Mouse (Mus musculus) olfactory bulb, adult 2 months (tissue): ENCODE results near the gene Unc5a. TPM values are rescaled to one million over a fixed set of nuclear protein-coding genes. Genes with fewer than 3 reads are reported as not detected.

Source experiments
- H3K27ac ChIP-seq: fragments of 200-500 bp; 2 replicates; pipeline ENCODE4 v1.5.1; 2012; ENCODE audit warnings: low read depth, low read length; ENCODE audit not compliant: insufficient read depth
- H3K4me1 ChIP-seq: fragments of 200-500 bp; 2 replicates; pipeline ENCODE4 v1.6.1; 2012; ENCODE audit warnings: low read length; ENCODE audit not compliant: control insufficient read depth, insufficient read depth
- H3K4me3 ChIP-seq: fragments of 200-500 bp; 2 replicates; pipeline ENCODE4 v1.5.1; 2012; ENCODE audit warnings: mild to moderate bottlenecking, low read depth, low read length, moderate library complexity; ENCODE audit not compliant: insufficient read depth
- CTCF ChIP-seq: fragments of 200-500 bp; IDR thresholded peaks from 2 replicates; pipeline ENCODE4 v1.5.1; 2012; ENCODE audit warnings: low read depth, mild to moderate bottlenecking, low read length, moderate library complexity; ENCODE audit not compliant: insufficient read depth
- POLR2A ChIP-seq: fragments of 200-500 bp; IDR thresholded peaks from 2 replicates; pipeline ENCODE4 v1.6.1; 2012; ENCODE audit warnings: mild to moderate bottlenecking, low read depth, low read length, moderate library complexity; ENCODE audit not compliant: insufficient read depth
- WGBS: fragments of 180-500 bp; shearing (Covaris S2); methylation state at CpG from one replicate; pipeline ENCODE4 v1.1.7; 2018; 5-methylcytosine and 5-hydroxymethylcytosine counted together
- polyA plus RNA-seq: library from polyadenylated mRNA; stranded (reverse); fragments of >200 nt; gene quantifications from 2 replicates; pipeline ENCODE4 v1.2.4, GENCODE M21; 2012; ENCODE audit warnings: low replicate concordance; ENCODE audit not compliant: missing spikeins, insufficient read depth, insufficient read length

Unc5a gene
- polyA plus RNA-seq, 1 experiment: not detected

DNA sequence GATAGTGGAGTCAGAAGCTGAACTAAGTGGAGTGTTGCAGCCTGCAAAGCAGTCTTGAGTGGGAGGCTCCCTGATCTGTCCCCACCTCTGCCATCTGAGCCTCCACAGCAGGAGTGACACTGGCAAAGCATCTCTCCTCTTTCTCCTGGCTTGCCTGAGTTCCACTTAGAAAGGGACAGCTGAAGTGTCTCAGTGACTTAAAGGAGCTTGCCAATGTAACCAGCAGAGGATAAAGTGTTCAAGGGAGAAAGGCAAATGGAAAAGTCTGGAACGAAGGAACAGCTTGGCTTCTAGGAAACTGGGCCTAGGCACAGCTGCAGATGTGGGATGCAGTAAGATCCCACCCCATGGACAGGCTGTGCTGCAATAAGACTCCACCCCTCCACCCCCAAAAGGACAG lies 2.8 kb upstream of the Unc5a start:
- peaks cover 45% of the 10 kb centered on the region for H3K4me1 ChIP-seq
- 32% methylated on average over 1 of the region's 1 CpGs for WGBS
- no peak for TF ChIP-seq CTCF
- H3K27ac ChIP-seq: no peak overlapping the region
- no peak overlapping the region for H3K4me3 ChIP-seq

GRCm38 (mm10) chr13:54949592-54949991 lies 381 bp downstream of the Unc5a start:
- 1% methylated on average over 44 of the region's 44 CpGs for WGBS
- peak overlapping the region; percentile 84 for H3K4me3 ChIP-seq
- TF ChIP-seq CTCF: no peak
- no peak for TF ChIP-seq POLR2A
- H3K4me1 ChIP-seq: peaks cover 44% of the 10 kb centered on the region
- H3K27ac ChIP-seq: peak overlapping the region; percentile 82

GRCm38 (mm10) chr13:54950131-54950530 lies 920 bp downstream of the Unc5a start:
- Histone ChIP-seq H3K4me1 (peaks cover 44% of the 10 kb centered on the region), H3K27ac (no peak overlapping the region), H3K4me3 (peak overlapping the region; percentile 84)
- 4% methylated on average over 9 of the region's 9 CpGs for WGBS
- TF ChIP-seq CTCF (no peak), POLR2A (no peak)

GRCm38 (mm10) chr13:54951166-54951565 lies 2.0 kb downstream of the Unc5a start:
- 63% methylated on average over 5 of the region's 5 CpGs for WGBS
- peaks cover 48% of the 10 kb centered on the region for H3K4me1 ChIP-seq
- TF ChIP-seq CTCF (no peak), POLR2A (no peak)
- no peak overlapping the region for H3K27ac ChIP-seq
- H3K4me3 ChIP-seq: peak overlapping the region; percentile 84; the same call in 1 of the 2 replicates

GRCm38 (mm10) chr13:54954745-54955144 lies 5.5 kb downstream of the Unc5a start:
- H3K4me1 ChIP-seq: peaks cover 59% of the 10 kb centered on the region
- no peak overlapping the region for H3K27ac ChIP-seq
- WGBS: 81% methylated on average over 2 of the region's 2 CpGs
- H3K4me3 ChIP-seq: no peak overlapping the region
- TF ChIP-seq CTCF: no peak
- no peak for TF ChIP-seq POLR2A

DNA sequence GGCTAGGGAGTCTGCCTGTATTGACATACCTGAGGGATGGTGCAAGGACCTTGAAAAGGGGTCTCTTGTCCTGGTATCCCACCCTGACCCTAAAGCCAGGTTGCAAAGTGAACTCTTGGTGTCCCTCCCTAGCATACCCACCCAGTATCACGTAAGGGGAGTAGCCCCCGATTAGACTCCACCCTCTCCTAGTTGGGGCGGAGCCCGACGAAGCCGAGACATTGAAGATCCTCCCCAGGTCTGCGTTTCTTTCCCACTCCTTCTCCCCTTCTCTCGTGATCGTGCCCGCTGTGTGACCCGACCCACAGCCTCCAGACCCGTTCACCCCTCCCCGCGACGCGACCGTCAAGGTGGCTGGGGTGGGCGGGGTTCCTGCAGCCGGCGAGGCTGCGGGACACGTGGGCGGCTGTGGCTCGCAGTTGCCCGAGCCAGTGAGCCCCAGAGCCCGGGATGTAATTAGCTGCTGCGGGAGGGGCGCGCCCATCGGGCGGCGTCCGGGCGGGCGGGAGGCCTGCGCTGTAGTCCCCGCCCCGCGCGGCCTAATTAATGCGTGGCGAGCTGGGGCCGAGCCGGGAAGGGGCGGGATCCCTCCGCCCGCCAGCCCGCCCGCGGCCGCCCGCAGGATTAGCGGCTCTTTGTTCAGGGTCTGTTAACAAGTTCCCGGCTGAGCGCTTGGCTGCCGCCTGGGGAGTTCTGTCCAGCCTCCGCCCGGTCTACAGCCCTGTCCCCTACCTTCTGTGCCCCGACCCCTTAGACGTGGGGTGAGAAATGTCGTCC lies 6.7 kb downstream of the Unc5a start:
- Histone ChIP-seq H3K4me3 (peak overlapping the region; percentile 47), H3K27ac (no peak overlapping the region), H3K4me1 (peaks cover 53% of the 10 kb centered on the region)
- under 1% methylated on average over 61 of the region's 61 CpGs for WGBS
- TF ChIP-seq CTCF: no peak
- TF ChIP-seq POLR2A: no peak

DNA sequence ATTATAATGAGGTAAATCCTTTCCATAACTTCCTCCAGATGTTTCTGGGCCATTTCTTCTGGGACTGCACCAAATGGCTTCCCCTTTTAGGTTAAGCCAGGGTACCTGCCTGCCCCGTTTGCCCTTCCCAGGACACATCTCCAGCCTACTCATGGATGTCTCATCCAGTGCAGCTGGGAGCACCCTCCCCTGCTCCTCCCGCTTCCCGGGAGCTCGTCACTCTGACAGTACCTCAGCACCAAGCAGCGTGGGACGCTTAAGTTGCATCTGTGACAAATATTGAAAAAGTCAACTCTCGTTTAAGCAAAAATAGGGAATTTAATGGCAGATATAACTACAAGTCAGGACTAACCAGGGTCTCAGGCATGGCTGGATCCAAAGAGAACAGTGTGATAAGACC lies 8.1 kb downstream of the Unc5a start:
- TF ChIP-seq CTCF: no peak
- no peak for TF ChIP-seq POLR2A

DNA sequence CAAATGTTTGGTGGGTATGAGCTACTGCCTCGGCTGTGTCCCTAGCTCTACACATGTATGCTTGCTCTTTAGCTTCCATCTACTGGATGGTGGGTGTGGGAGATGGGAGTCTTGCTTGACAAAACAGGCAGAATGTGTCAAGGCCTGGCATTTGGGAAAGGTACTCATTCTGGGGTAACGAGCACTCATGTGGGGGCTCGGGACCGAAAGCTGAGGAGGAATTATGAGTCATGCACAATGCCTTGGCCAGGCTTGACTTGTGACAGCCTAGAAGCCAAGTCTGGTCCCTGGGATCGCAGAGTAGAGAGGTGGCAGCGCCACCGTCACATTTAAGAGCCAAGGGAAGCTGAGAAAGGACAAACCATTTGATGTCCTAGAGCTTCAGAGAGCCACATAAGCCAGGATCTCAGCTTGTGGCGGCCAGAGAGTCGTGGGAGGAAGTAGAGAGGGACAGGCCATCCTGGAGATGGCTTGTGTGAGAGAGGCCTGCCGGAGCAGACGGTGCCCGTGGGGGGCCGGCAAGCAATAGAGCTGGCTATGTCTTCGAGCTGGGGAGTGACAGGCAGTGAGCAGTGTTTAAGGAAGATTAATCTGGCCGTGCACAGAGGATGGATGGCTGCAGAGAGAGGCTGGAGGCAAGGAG lies 10.0 kb downstream of the Unc5a start:
- 55% methylated on average over 15 of the region's 15 CpGs for WGBS
- TF ChIP-seq CTCF: no peak
- no peak for TF ChIP-seq POLR2A
- Histone ChIP-seq H3K4me3 (no peak overlapping the region), H3K27ac (no peak overlapping the region), H3K4me1 (peaks cover 33% of the 10 kb centered on the region)

More for the DNA sequence above, 8.1 kb downstream of the Unc5a start:
- no peak overlapping the region for H3K4me3 ChIP-seq
- no peak overlapping the region for H3K27ac ChIP-seq
- WGBS: 57% methylated on average over 7 of the region's 7 CpGs
- H3K4me1 ChIP-seq: peaks cover 40% of the 10 kb centered on the region

DNA sequence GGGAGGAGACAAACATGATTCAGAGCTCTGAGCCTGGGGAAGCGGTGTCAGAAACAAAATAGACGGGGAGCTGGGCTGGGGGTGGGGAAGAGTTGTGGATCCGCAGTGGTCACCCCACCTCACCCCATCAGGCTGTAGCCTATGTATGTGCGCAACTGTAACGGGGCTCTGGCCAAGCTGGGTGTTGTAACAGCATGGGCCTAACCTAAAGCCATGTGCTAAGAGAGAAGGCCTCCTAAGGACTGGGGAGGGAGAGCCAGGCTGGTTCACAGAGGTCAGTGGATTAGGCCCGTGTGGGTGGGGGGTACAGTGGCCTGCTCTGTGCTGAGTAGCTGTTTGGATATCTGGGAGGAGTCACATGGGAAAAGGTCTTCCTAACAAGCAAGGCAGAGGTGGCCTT lies 10.6 kb downstream of the Unc5a start:
- TF ChIP-seq CTCF (no peak), POLR2A (no peak)
- WGBS: 69% methylated on average over 6 of the region's 6 CpGs
- H3K4me1 ChIP-seq: peaks cover 35% of the 10 kb centered on the region
- no peak overlapping the region for H3K27ac ChIP-seq
- no peak overlapping the region for H3K4me3 ChIP-seq

- no peak overlapping the region for H3K27ac ChIP-seq
- WGBS: 94% methylated on average over 3 of the region's 3 CpGs
- H3K4me3 ChIP-seq: no peak overlapping the region
- peaks cover 35% of the 10 kb centered on the region for H3K4me1 ChIP-seq
- TF ChIP-seq POLR2A: no peak
- no peak for TF ChIP-seq CTCF
Observed at GRCm38 (mm10) chr13:54960491-54960890, 11.3 kb downstream of the Unc5a start.
